Mouse (Mus musculus) liver, adult 2 months (tissue): ENCODE measurements around the gene Pkdrej. TPM values are rescaled to one million over a fixed set of nuclear protein-coding genes. Genes with fewer than 3 reads are reported as not detected.
A peak's percentile ranks its signal among the peaks of the same experiment; 100 is the strongest.

Source experiments
- DNase-seq: peaks from one replicate; pipeline ENCODE4 v3.0.0-alpha.2; 2011; ENCODE audit warnings: low read depth, low spot score; ENCODE audit errors: extremely low read depth
- H3K27ac ChIP-seq: fragments of 200-500 bp; replicated peaks from 2 replicates; pipeline ENCODE4 v1.5.1; 2012; ENCODE audit warnings: low read depth, mild to moderate bottlenecking, control low read depth, inconsistent platforms, low read length; ENCODE audit not compliant: insufficient read depth
- H3K27me3 ChIP-seq: fragments of 200-500 bp; 2 replicates; pipeline ENCODE4 v1.6.1; 2012; ENCODE audit warnings: mild to moderate bottlenecking, moderate library complexity, low read length, inconsistent platforms; ENCODE audit not compliant: control insufficient read depth, insufficient read depth
- H3K36me3 ChIP-seq: fragments of 200-500 bp; 2 replicates; pipeline ENCODE4 v1.6.1; 2012; ENCODE audit warnings: low read length, inconsistent platforms; ENCODE audit not compliant: control insufficient read depth, insufficient read depth
- H3K4me1 ChIP-seq: fragments of 200-500 bp; 2 replicates; pipeline ENCODE4 v1.6.1; 2011; ENCODE audit warnings: low read length; ENCODE audit not compliant: control insufficient read depth, insufficient read depth
- H3K4me3 ChIP-seq: fragments of 200-500 bp; 2 replicates; pipeline ENCODE4 v1.5.1; 2011; ENCODE audit warnings: low read depth, mild to moderate bottlenecking, control low read depth, low read length, moderate library complexity; ENCODE audit not compliant: insufficient read depth
- H3K79me2 ChIP-seq: fragments of 200-500 bp; 2 replicates; pipeline ENCODE4 v1.6.1; 2012; ENCODE audit warnings: inconsistent platforms, mild to moderate bottlenecking, low read length, moderate library complexity; ENCODE audit not compliant: control insufficient read depth, insufficient read depth
- H3K9ac ChIP-seq: fragments of 200-500 bp; 2 replicates; pipeline ENCODE4 v1.6.1; 2012; ENCODE audit warnings: low read depth, mild to moderate bottlenecking, control low read depth, inconsistent platforms, low read length
- CTCF ChIP-seq: fragments of 200-500 bp; IDR thresholded peaks from 2 replicates; pipeline ENCODE4 v1.5.1; 2011; ENCODE audit warnings: low read depth, low read length, control low read depth
- POLR2A ChIP-seq: fragments of 200-500 bp; IDR thresholded peaks from 2 replicates; pipeline ENCODE4 v1.6.1; 2011; ENCODE audit warnings: low read length, control low read depth; ENCODE audit not compliant: insufficient read depth; ENCODE audit errors: extremely low read depth
- WGBS: fragments of 180-500 bp; shearing (Covaris S2); methylation state at CpG from one replicate; pipeline ENCODE4 v1.1.7; 2018; 5-methylcytosine and 5-hydroxymethylcytosine counted together
- polyA plus RNA-seq: library from polyadenylated mRNA; depleted of rRNA; stranded (reverse); fragments of >200 nt; gene quantifications from 2 replicates; pipeline ENCODE4 v1.2.3, GENCODE M21; 2012
- total RNA-seq: library from RNA; depleted of rRNA; stranded (reverse); fragments of >200 nt; gene quantifications from 2 replicates; pipeline ENCODE4 v1.2.3, GENCODE M21; 2014

The Pkdrej gene
- total and polyA plus RNA-seq, 2 experiments = 0.01 to 0.09 TPM

- peaks cover 39% of the 10 kb centered on the region for H3K4me1 ChIP-seq
- 32% methylated on average over 7 of the region's 7 CpGs for WGBS
- H3K4me3 ChIP-seq = no peak overlapping the region
- no peaks in the 10 kb centered on the region for H3K27me3 ChIP-seq
- peak overlapping the region; percentile 97 for H3K27ac ChIP-seq
- DNase-seq = peak; percentile 55
- no peak for TF ChIP-seq POLR2A
- TF ChIP-seq CTCF = no peak
- peaks cover 16% of the 10 kb centered on the region; the same call in 1 of the 2 replicates for H3K36me3 ChIP-seq
- H3K79me2 ChIP-seq = peaks cover 12% of the 10 kb centered on the region; the same call in 1 of the 2 replicates
- peak overlapping the region; percentile 54 for H3K9ac ChIP-seq
Measured at GRCm38 (mm10) chr15:85775001-85775400, 46.5 kb downstream of the Pkdrej start.

- 20% methylated on average over 9 of the region's 9 CpGs for WGBS
Measured at GRCm38 (mm10) chr15:85774419-85774818, 47.1 kb downstream of the Pkdrej start.

GRCm38 (mm10) chr15:85772146-85772740 lies 49.3 kb downstream of the Pkdrej start:
- H3K36me3 ChIP-seq = 0 out of 2 replicates have a peak, but pooled peaks cover 2% of the 10 kb centered on the region
- peaks cover 12% of the 10 kb centered on the region; the same call in 1 of the 2 replicates for H3K79me2 ChIP-seq
- H3K27me3 ChIP-seq = no peaks in the 10 kb centered on the region
- peak overlapping the region; percentile 99 for H3K27ac ChIP-seq
- peak overlapping the region; percentile 53 for H3K4me3 ChIP-seq
- peaks cover 48% of the 10 kb centered on the region for H3K4me1 ChIP-seq
- peak overlapping the region; percentile 87 for H3K9ac ChIP-seq
- DNase-seq = no peak
- WGBS = 13% methylated on average over 11 of the region's 11 CpGs
- TF ChIP-seq CTCF (peak; percentile 39; the same call in 1 of the 2 replicates), POLR2A (0 out of 2 replicates have a peak, but pooled peaks have one; percentile 5)

More at GRCm38 (mm10) chr15:85774419-85774818, 47.1 kb downstream of the Pkdrej start:
- TF ChIP-seq POLR2A (no peak), CTCF (no peak)
- Histone ChIP-seq H3K4me3 (no peak overlapping the region), H3K9ac (peak overlapping the region; percentile 40; the same call in 1 of the 2 replicates), H3K79me2 (peaks cover 10% of the 10 kb centered on the region; the same call in 1 of the 2 replicates), H3K27ac (peak overlapping the region; percentile 97), H3K36me3 (peaks cover 13% of the 10 kb centered on the region; the same call in 1 of the 2 replicates), H3K27me3 (no peaks in the 10 kb centered on the region), H3K4me1 (peaks cover 43% of the 10 kb centered on the region)
- DNase-seq = peak; percentile 99

GRCm38 (mm10) chr15:85771306-85772121 lies 50.0 kb downstream of the Pkdrej start:
- Histone ChIP-seq H3K36me3 (peaks cover 2% of the 10 kb centered on the region; the same call in 1 of the 2 replicates), H3K9ac (peak overlapping the region; percentile 17; the same call in 1 of the 2 replicates), H3K27me3 (no peaks in the 10 kb centered on the region), H3K4me3 (no peak overlapping the region), H3K27ac (peak overlapping the region; percentile 92), H3K79me2 (peaks cover 13% of the 10 kb centered on the region; the same call in 1 of the 2 replicates), H3K4me1 (peaks cover 44% of the 10 kb centered on the region)
- DNase-seq = peak; percentile 100
- WGBS = 21% methylated on average over 17 of the region's 17 CpGs
- no peak for TF ChIP-seq CTCF
- TF ChIP-seq POLR2A = no peak

- peaks cover 12% of the 10 kb centered on the region; the same call in 1 of the 2 replicates for H3K79me2 ChIP-seq
- H3K27ac ChIP-seq = peak overlapping the region; percentile 78
- TF ChIP-seq CTCF = no peak
- TF ChIP-seq POLR2A = no peak
- peaks cover 36% of the 10 kb centered on the region for H3K4me1 ChIP-seq
- peak overlapping the region; percentile 19; the same call in 1 of the 2 replicates for H3K9ac ChIP-seq
- H3K27me3 ChIP-seq = no peaks in the 10 kb centered on the region
- DNase-seq = peak; percentile 62
- no peak overlapping the region for H3K4me3 ChIP-seq
- peaks cover 8% of the 10 kb centered on the region; the same call in 1 of the 2 replicates for H3K36me3 ChIP-seq
- 40% methylated on average over 8 of the region's 8 CpGs for WGBS
Measured at GRCm38 (mm10) chr15:85768991-85769390, 52.5 kb downstream of the Pkdrej start.
